Mouse (Mus musculus) limb, embryonic 11.5 days (tissue): ENCODE measurements around the gene Ccnd1. TPM values are rescaled to one million over a fixed set of nuclear protein-coding genes. Genes with fewer than 3 reads are reported as not detected.
A peak's percentile ranks its signal among the peaks of the same experiment; 100 is the strongest.

ENCODE experiments used
- ATAC-seq: fragments of 200-750 bp; cut with Nextera tagmentation; 2 replicates; pipeline ENCODE4 v1.8.0; 2017; ENCODE audit warnings: low read depth; ENCODE audit not compliant: insufficient number of reproducible peaks, low FRiP score, low TSS enrichment
- DNase-seq: peaks from one replicate; pipeline ENCODE4 v3.0.0-alpha.2; 2015; ENCODE audit warnings: low spot score
- H3K27ac ChIP-seq: fragments of 300-500 bp; sonication (generic); replicated peaks from 2 replicates; pipeline ENCODE4 v1.5.1; 2014; ENCODE audit warnings: low read depth, mild to moderate bottlenecking, low read length
- H3K27me3 ChIP-seq: fragments of 300-500 bp; sonication (generic); 2 replicates; pipeline ENCODE4 v1.6.1; 2014; ENCODE audit warnings: mild to moderate bottlenecking, low read length, mixed read lengths; ENCODE audit not compliant: control insufficient read depth, insufficient read depth
- H3K36me3 ChIP-seq: fragments of 300-500 bp; sonication (generic); 2 replicates; pipeline ENCODE4 v1.6.1; 2014; ENCODE audit warnings: mild to moderate bottlenecking, low read length, moderate library complexity, mixed read lengths; ENCODE audit not compliant: control insufficient read depth, insufficient read depth
- H3K4me1 ChIP-seq: fragments of 300-500 bp; sonication (generic); 2 replicates; pipeline ENCODE4 v1.6.1; 2014; ENCODE audit warnings: low read length, mixed read lengths; ENCODE audit not compliant: control insufficient read depth, insufficient read depth
- H3K4me2 ChIP-seq: fragments of 300-500 bp; sonication (generic); 2 replicates; pipeline ENCODE4 v1.6.1; 2014; ENCODE audit warnings: low read depth, mild to moderate bottlenecking, moderate library complexity; ENCODE audit not compliant: severe bottlenecking
- H3K4me3 ChIP-seq: fragments of 300-500 bp; sonication (generic); 2 replicates; pipeline ENCODE4 v1.5.1; 2014; ENCODE audit warnings: low read depth, low read length
- H3K9ac ChIP-seq: fragments of 300-500 bp; sonication (generic); 2 replicates; pipeline ENCODE4 v1.6.1; 2014; ENCODE audit warnings: mild to moderate bottlenecking, low read length
- H3K9me3 ChIP-seq: fragments of 300-500 bp; sonication (generic); 2 replicates; pipeline ENCODE4 v1.6.1; 2016; ENCODE audit warnings: low read length; ENCODE audit not compliant: control insufficient read depth
- WGBS: fragments of 180-500 bp; shearing (Covaris S2); extraction: QIAGEN DNeasy Blood & Tissue Kit; methylation state at CpG from one replicate; pipeline ENCODE4 v1.1.7; 2014; 5-methylcytosine and 5-hydroxymethylcytosine counted together
- polyA plus RNA-seq: library from polyadenylated mRNA; unstranded; fragments of >200 nt; fragmentation: Nextera tagmentation; extraction: Ambion mirVana; gene quantifications from 2 replicates; pipeline ENCODE4 v1.2.1, GENCODE M21; 2014

Ccnd1 gene
- polyA plus RNA-seq, 1 experiment from 2014 or later = 200 TPM

DNA sequence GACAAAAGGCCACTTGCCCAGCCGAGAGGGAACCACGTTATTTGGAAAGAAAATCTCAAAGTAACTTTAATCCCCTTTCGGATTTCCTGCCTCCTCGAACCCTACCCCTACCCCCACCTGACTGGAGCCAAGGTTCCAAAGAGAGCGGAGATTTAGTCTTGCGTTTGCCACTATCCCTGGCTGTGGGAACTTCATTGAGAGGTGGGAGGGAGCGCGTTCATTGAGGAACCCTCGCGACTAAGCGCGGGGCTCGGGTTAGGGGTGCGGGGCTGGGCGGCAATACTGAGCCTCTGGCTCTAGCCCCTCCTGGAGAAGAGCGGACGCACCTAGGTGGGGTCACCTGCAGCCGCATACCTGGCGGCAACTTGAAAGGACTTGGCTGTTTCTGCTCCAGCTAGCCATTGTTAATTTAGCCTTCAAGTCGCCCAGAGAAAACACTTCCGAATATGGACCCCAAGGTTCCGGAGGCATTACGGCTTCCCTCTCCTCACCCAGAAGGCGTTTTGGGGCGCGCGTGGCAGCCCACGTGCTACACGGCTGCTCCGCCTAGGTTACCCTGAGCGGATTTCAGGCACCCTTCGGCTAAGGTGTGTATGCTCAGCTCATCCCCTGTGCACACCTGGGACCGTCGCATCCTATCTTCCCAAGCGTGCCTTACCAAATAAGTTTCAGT lies 2.5 kb upstream of the Ccnd1 start:
- 1% methylated on average over 35 of the region's 35 CpGs for WGBS
- H3K4me1 ChIP-seq = peaks cover 18% of the 10 kb centered on the region
- no peak for ATAC-seq

DNA sequence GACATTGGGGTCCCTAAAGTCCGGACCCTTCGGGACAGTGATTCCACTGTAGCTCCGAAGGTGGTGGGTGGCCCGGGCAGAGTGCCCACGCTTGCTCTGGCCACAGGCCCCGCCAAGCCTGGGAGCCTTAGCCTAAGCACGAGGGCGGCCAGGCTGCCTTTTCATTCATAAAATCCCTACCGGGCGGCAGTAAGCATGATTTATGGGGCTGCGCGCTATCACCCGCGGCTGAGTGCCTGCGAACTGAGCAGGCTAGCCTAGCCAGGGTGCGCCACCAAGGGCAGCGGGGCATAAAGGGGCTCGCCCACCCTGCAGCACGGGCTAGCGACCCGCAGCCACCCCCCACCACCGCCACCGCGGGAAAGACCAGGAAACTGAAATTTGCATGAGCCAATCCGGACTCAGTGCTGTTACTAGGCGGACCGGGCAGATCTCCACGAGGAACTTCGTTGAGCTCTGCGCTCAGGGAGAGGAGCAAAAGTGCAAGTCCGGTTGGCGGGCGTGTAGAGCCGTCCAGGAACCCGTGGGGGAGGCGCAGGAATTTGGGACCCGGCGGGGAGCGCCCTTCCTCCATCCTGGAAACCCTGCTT lies 1.6 kb upstream of the Ccnd1 start:
- H3K4me3 ChIP-seq = peak overlapping the region; percentile 70
- no peaks in the 10 kb centered on the region for H3K9me3 ChIP-seq
- peak overlapping the region; percentile 76 for H3K9ac ChIP-seq
- ATAC-seq = peak; percentile 81
- H3K4me1 ChIP-seq = peaks cover 20% of the 10 kb centered on the region
- H3K4me2 ChIP-seq = peak overlapping the region; percentile 84
- no peaks in the 10 kb centered on the region for H3K27me3 ChIP-seq
- under 1% methylated on average over 39 of the region's 39 CpGs for WGBS
- DNase-seq = peak; percentile 96
- peak overlapping the region; percentile 97 for H3K27ac ChIP-seq
- peaks cover 5% of the 10 kb centered on the region for H3K36me3 ChIP-seq

More for the DNA sequence above, 2.5 kb upstream of the Ccnd1 start:
- Histone ChIP-seq H3K9me3 (no peaks in the 10 kb centered on the region), H3K4me3 (peak overlapping the region; percentile 70), H3K27me3 (no peaks in the 10 kb centered on the region), H3K4me2 (peak overlapping the region; percentile 84), H3K27ac (peak overlapping the region; percentile 97), H3K9ac (peak overlapping the region; percentile 63), H3K36me3 (no peaks in the 10 kb centered on the region)
- peak; percentile 70 for DNase-seq

- H3K4me3 ChIP-seq = peak overlapping the region; percentile 70
- H3K27me3 ChIP-seq = no peaks in the 10 kb centered on the region
- ATAC-seq = no peak
- no peaks in the 10 kb centered on the region for H3K9me3 ChIP-seq
- WGBS = under 1% methylated on average over 11 of the region's 11 CpGs
- peaks cover 20% of the 10 kb centered on the region for H3K4me1 ChIP-seq
- peak overlapping the region; percentile 84 for H3K4me2 ChIP-seq
- peak overlapping the region; percentile 84 for H3K27ac ChIP-seq
- DNase-seq = no peak
- peak overlapping the region; percentile 28; the same call in 1 of the 2 replicates for H3K9ac ChIP-seq
- peaks cover 7% of the 10 kb centered on the region for H3K36me3 ChIP-seq
Observed at GRCm38 (mm10) chr7:144940585-144940984, 860 bp upstream of the Ccnd1 start.

DNA sequence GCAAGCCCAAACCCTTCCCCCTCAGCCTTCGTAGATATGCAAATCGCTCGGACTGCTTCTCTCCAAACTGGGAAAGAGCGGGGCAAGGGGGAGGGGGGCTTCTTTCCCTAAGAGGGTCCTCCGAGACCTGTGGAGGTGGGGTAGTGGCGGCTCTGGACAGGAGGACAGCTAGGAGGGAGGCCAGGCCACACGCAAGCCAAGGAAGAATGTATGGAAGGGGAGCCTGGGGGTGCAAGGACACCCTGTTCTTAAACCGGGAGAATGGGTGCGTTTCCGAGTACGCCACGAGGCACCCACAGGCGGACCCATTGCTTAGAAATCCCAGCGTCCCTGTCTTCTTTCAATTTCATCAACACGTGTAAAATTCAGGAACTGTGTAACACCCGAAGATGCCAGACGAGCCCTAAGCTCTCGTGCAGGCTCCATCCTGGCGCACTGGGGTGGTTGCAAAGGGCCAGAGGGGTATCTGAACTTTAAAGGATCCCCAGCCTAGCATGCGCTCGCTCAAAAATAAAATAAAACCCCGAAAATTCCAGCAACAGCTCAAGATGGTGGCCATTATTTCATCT lies 362 bp upstream of the Ccnd1 start:
- Histone ChIP-seq H3K36me3 (peaks cover 10% of the 10 kb centered on the region), H3K27ac (peak overlapping the region; percentile 84), H3K4me2 (peak overlapping the region; percentile 84), H3K4me1 (peaks cover 20% of the 10 kb centered on the region), H3K9ac (peak overlapping the region; percentile 28; the same call in 1 of the 2 replicates), H3K27me3 (no peaks in the 10 kb centered on the region), H3K9me3 (no peaks in the 10 kb centered on the region), H3K4me3 (peak overlapping the region; percentile 70)
- DNase-seq = no peak
- under 1% methylated on average over 21 of the region's 22 CpGs for WGBS
- peak; percentile 55; the same call in 1 of the 2 replicates for ATAC-seq

DNA sequence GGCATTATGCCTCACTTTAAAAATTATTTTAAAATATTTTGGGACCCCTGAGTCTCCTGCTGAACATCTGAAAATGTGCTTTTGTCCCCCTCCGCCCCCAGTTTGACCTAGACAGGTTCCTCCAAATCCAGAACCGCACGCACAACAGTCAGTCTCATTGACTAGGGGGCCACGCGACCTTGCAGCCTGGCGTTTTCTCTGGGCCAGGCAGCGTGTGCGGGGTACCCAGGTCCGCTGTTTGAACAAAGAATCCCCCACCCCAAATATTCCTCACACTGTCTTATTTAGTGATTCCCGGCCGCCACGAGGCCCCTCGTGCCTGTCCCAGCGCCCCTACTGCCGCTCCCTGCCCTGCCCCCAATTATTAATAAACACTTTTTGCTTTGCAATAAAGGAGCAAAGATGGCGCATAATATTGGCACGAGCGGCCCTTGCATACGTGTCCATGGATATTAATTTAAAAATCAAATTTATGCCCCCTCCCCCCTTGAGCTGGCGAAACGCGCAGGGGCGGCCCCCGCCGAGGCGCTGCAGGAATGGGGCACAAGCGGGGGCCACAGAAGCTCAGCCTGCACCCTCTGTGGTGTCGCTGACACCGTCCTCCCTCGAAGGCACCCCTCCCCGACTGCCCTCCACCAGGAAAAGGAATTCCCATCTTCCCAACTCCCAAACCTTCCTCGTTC lies 923 bp downstream of the Ccnd1 start:
- Histone ChIP-seq H3K27me3 (no peaks in the 10 kb centered on the region), H3K4me1 (peaks cover 20% of the 10 kb centered on the region), H3K36me3 (peaks cover 12% of the 10 kb centered on the region), H3K9me3 (no peaks in the 10 kb centered on the region), H3K27ac (peak overlapping the region; percentile 84), H3K4me3 (peak overlapping the region; percentile 70), H3K4me2 (peak overlapping the region; percentile 84), H3K9ac (peak overlapping the region; percentile 95)
- 1% methylated on average over 32 of the region's 32 CpGs for WGBS
- DNase-seq = peak; percentile 57
- no peak for ATAC-seq

DNA sequence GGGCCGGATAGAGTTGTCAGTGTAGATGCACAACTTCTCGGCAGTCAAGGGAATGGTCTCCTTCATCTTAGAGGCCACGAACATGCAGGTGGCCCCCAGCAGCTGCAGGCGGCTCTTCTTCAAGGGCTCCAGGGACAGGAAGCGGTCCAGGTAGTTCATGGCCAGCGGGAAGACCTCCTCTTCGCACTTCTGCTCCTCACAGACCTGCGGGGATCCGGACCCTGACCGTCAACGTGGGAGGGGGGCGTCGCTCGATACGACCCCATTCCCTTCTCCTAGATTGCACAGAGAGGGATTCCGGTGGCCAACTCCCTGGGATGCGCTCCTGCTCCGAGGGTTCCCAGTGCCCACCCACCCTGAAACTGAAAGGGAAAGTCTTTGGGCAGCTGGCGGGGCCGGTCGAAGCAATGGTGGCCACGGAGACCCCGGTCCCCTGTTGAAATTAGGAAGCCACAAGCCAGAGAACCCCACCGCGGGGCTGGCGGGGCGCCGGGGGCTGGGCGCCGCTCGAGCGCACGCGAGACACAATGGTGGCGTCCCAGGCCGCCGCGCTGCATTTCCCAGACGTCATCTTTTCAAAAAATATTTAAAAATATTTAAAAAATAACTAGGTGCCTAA lies 1.7 kb downstream of the Ccnd1 start:
- peaks cover 13% of the 10 kb centered on the region for H3K36me3 ChIP-seq
- peak overlapping the region; percentile 95 for H3K9ac ChIP-seq
- ATAC-seq = no peak
- H3K4me3 ChIP-seq = peak overlapping the region; percentile 70
- 1% methylated on average over 39 of the region's 39 CpGs for WGBS
- DNase-seq = peak; percentile 52
- H3K27ac ChIP-seq = peak overlapping the region; percentile 44; the same call in 1 of the 2 replicates
- H3K4me1 ChIP-seq = peaks cover 15% of the 10 kb centered on the region
- peak overlapping the region; percentile 84 for H3K4me2 ChIP-seq
- no peaks in the 10 kb centered on the region for H3K27me3 ChIP-seq
- no peaks in the 10 kb centered on the region for H3K9me3 ChIP-seq

DNA sequence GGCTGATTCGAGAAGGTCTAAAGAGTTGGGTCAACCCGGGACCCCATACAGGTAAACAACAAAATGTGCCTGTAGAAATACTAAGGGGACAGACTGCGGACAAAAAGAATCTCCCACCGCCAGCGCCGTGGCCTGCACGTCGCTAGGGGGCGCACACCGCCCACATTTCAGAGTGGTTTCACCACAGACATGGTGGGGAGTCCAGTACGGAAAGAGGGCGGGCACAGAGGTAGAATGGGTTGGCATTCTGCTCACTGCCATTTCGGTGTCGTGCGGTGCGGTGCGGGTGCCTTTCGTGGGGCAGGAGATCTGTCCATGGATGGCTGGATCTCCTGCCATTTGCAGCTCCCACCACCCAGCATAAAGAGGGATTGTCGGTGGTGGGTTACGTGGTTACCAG lies 2.2 kb downstream of the Ccnd1 start:
- H3K36me3 ChIP-seq = peaks cover 17% of the 10 kb centered on the region
- WGBS = 2% methylated on average over 20 of the region's 20 CpGs
- peak overlapping the region; percentile 44; the same call in 1 of the 2 replicates for H3K27ac ChIP-seq
- ATAC-seq (no peak), DNase-seq (peak; percentile 96)
- H3K9ac ChIP-seq = peak overlapping the region; percentile 95
- H3K9me3 ChIP-seq = no peaks in the 10 kb centered on the region
- peaks cover 11% of the 10 kb centered on the region; the same call in 1 of the 2 replicates for H3K4me1 ChIP-seq
- peak overlapping the region; percentile 70 for H3K4me3 ChIP-seq
- H3K27me3 ChIP-seq = no peaks in the 10 kb centered on the region
- H3K4me2 ChIP-seq = peak overlapping the region; percentile 84
